Mouse (Mus musculus) neural tube, embryonic 11.5 days (tissue): ENCODE results near the gene Ddx39. TPM values are rescaled to one million over a fixed set of nuclear protein-coding genes. Genes with fewer than 3 reads are reported as not detected.

Experiments used
- ATAC-seq: fragments of 200-750 bp; cut with Nextera tagmentation; 2 replicates; pipeline ENCODE4 v1.8.0; 2017; ENCODE audit warnings: moderate number of reproducible peaks, mild to moderate bottlenecking, moderate TSS enrichment, moderate library complexity; ENCODE audit not compliant: insufficient read depth, low FRiP score, low TSS enrichment
- DNase-seq: peaks from one replicate; pipeline ENCODE4 v3.0.0-alpha.2; 2015; ENCODE audit warnings: low spot score
- H3K27ac ChIP-seq: fragments of 300-500 bp; sonication (generic); 2 replicates; pipeline ENCODE4 v1.5.1; 2014; ENCODE audit warnings: low read depth, mild to moderate bottlenecking, low read length
- H3K27me3 ChIP-seq: fragments of 300-500 bp; sonication (generic); 2 replicates; pipeline ENCODE4 v1.6.1; 2014; ENCODE audit warnings: mild to moderate bottlenecking, low read length, mixed read lengths; ENCODE audit not compliant: control insufficient read depth, insufficient read depth
- H3K36me3 ChIP-seq: fragments of 300-500 bp; sonication (generic); 2 replicates; pipeline ENCODE4 v1.6.1; 2014; ENCODE audit warnings: mild to moderate bottlenecking, low read length, moderate library complexity, mixed read lengths; ENCODE audit not compliant: control insufficient read depth, insufficient read depth
- H3K4me1 ChIP-seq: fragments of 300-500 bp; sonication (generic); 2 replicates; pipeline ENCODE4 v1.6.1; 2014; ENCODE audit warnings: low read length, mixed read lengths; ENCODE audit not compliant: control insufficient read depth, insufficient read depth
- H3K4me2 ChIP-seq: fragments of 300-500 bp; sonication (generic); 2 replicates; pipeline ENCODE4 v1.6.1; 2014; ENCODE audit warnings: low read depth, mild to moderate bottlenecking, moderate library complexity
- H3K4me3 ChIP-seq: fragments of 300-500 bp; sonication (generic); 2 replicates; pipeline ENCODE4 v1.5.1; 2014; ENCODE audit warnings: low read depth, low read length
- H3K9ac ChIP-seq: fragments of 300-500 bp; sonication (generic); 2 replicates; pipeline ENCODE4 v1.6.1; 2014; ENCODE audit warnings: mild to moderate bottlenecking, low read length
- H3K9me3 ChIP-seq: fragments of 300-500 bp; sonication (generic); 2 replicates; pipeline ENCODE4 v1.6.1; 2016; ENCODE audit warnings: low read length; ENCODE audit not compliant: control insufficient read depth
- WGBS: fragments of 180-500 bp; shearing (Covaris S2); extraction: QIAGEN DNeasy Blood & Tissue Kit; methylation state at CpG from one replicate; pipeline ENCODE4 v1.1.7; 2014; 5-methylcytosine and 5-hydroxymethylcytosine counted together
- microRNA-seq: library from miRNA; unstranded; fragments of <30 nt; microRNA quantifications from one replicate; pipeline ENCODE4, GENCODE M21; 2016
- polyA plus RNA-seq: library from polyadenylated mRNA; unstranded; fragments of >200 nt; fragmentation: Nextera tagmentation; extraction: Ambion mirVana; gene quantifications from 2 replicates; pipeline ENCODE4 v1.2.1, GENCODE M21; 2014

Gene Ddx39
- polyA plus RNA-seq, 1 experiment from 2014 or later, result 223 TPM

- peak; percentile 89 for ATAC-seq
- Histone ChIP-seq H3K36me3 (no peaks in the 10 kb centered on the region), H3K9me3 (no peaks in the 10 kb centered on the region), H3K27me3 (0 out of 2 replicates have a peak, but pooled peaks cover 2% of the 10 kb centered on the region), H3K9ac (no peak overlapping the region), H3K4me3 (no peak overlapping the region), H3K4me2 (no peak overlapping the region), H3K4me1 (peaks cover 4% of the 10 kb centered on the region; the same call in 1 of the 2 replicates), H3K27ac (no peak overlapping the region)
- WGBS, result 36% methylated on average over 2 of the region's 2 CpGs
- peak; percentile 30 for DNase-seq
Measured at GRCm38 (mm10) chr8:83774221-83774620, 59.2 kb downstream of the Ddx39 start.

Small RNAs within 50 kb of the gene (microRNA-seq; reads per million reads assigned to microRNA genes)
- gene Mir1668, result not detected

Other genes with a start within 250 kb of the Ddx39 start
- gene Olfr370, start 179.4 kb upstream of the Ddx39 start, polyA plus RNA-seq, result not detected in 2 replicates
- gene Ndufb7, start 148.5 kb upstream of the Ddx39 start, polyA plus RNA-seq, result 326 and 331 TPM in 2 replicates
- 734 and 760 TPM in 2 replicates for gene Tecr, start 107.2 kb upstream of the Ddx39 start, polyA plus RNA-seq
- gene Dnajb1, start 107.0 kb upstream of the Ddx39 start, polyA plus RNA-seq, result 64.9 and 68.9 TPM in 2 replicates
- 174 and 181 TPM in 2 replicates for gene Gipc1, start 62.5 kb upstream of the Ddx39 start, polyA plus RNA-seq
- 0.34 and 1.1 TPM in 2 replicates for gene Ptger1, start 48.5 kb upstream of the Ddx39 start, polyA plus RNA-seq
- 29.3 and 29.5 TPM in 2 replicates for gene Pkn1, start 16.0 kb upstream of the Ddx39 start, polyA plus RNA-seq
- gene Adgre5, start 26.1 kb downstream of the Ddx39 start, polyA plus RNA-seq, result 16.3 and 18.0 TPM in 2 replicates
- 20.6 and 21.6 TPM in 2 replicates for gene Adgrl1, start 184.9 kb downstream of the Ddx39 start, polyA plus RNA-seq
- gene Gm10644, start 240.0 kb downstream of the Ddx39 start, polyA plus RNA-seq, result 0.44 and 0.57 TPM in 2 replicates
- 78.4 and 84.2 TPM in 2 replicates for gene Asf1b, start 240.3 kb downstream of the Ddx39 start, polyA plus RNA-seq